Mouse (Mus musculus) kidney, postnatal 14 days (tissue): ENCODE data around the gene Sppl2b.
"Not testable (repeated sequence)": the region's sequence is repeated elsewhere in the genome, so short reads cannot be mapped to it uniquely, and the experiment has no call there.

Experiments
- DNase-seq: peaks from one replicate; pipeline ENCODE4 v3.0.0; 2022; ENCODE audit warnings: mixed read lengths

Gene Sppl2b

DNA sequence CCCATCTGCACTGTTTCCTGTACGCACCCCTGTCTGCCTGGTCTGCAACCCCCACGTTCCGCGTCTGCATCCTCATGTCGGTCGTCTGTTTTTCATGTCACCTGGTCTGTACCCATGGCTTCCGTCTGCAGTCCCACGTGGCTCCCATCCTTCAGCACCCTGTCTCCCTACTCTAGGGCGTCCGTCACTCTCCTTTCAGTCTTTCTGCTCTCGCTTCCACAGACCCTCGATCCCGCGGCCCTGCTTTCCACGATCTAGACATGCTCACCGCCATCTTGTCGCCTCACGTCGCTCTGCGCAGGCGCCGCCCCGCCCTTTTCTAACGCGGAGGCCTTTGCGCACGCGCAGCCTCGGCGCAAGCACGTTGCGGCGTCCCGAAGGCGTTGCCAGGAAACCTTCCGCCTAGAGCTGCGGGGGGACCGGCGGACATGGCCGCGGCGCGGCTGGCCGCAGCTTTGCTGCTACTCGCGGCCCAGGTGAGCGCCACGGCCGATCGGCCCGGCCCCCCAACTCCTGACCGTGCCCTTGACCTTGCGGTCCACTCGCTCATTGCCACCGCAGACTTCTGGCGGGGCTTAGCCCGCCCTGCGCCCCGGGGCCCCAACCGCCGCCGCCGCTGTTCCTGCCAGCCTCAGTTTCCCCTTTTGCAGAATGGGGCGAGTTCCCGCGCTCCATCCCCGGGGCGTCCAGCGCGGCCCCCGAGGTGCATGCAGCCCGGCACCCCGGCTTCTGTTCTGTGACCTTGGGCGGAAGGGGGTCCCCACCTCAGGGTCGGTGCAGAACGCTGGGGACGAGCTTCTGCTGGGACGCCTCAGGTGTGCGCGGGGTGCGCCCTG, at the start of gene Sppl2b, which contains the start of gene Lsm7:
Gene Sppl2b (plus strand): TSS at position 363 of the 836 bp plus-strand sequence.
Gene Lsm7 (minus strand): TSS at position 297 of the 836 bp plus-strand sequence.
- DNase-seq: peak; percentile 98

DNA sequence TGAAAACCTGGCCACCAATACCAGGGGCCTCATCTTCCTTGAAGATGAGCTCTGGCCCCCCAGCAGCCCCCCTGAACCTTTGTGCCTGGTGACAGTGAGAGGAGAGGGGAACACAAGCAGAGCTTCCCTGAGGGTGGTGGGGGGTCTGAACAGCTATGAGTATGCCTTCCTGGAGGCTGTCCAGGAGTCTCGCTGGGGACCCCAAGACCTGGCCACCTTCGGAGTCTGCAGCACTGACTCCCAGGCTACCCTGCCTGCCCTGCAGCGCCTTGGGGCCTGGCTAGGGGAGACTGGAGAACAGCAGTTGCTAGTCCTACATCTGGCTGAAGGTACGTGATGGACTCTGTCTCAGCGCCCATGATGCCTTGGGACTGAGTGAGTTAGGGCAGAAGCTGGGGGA, 49.8 kb upstream of the Sppl2b start:
- DNase-seq: no peak

GRCm38 (mm10) chr10:80805925-80806324, 49.1 kb upstream of the Sppl2b start:
- DNase-seq: peak; percentile 78

- DNase-seq: no peak
Measured at GRCm38 (mm10) chr10:80806341-80807056, 48.6 kb upstream of the Sppl2b start.

GRCm38 (mm10) chr10:80807057-80807627, 47.9 kb upstream of the Sppl2b start:
- DNase-seq: peak; percentile 81

GRCm38 (mm10) chr10:80808099-80808984, 46.7 kb upstream of the Sppl2b start:
- no peak for DNase-seq

- DNase-seq: no peak
Measured at GRCm38 (mm10) chr10:80808985-80809632, 46.0 kb upstream of the Sppl2b start.

DNA sequence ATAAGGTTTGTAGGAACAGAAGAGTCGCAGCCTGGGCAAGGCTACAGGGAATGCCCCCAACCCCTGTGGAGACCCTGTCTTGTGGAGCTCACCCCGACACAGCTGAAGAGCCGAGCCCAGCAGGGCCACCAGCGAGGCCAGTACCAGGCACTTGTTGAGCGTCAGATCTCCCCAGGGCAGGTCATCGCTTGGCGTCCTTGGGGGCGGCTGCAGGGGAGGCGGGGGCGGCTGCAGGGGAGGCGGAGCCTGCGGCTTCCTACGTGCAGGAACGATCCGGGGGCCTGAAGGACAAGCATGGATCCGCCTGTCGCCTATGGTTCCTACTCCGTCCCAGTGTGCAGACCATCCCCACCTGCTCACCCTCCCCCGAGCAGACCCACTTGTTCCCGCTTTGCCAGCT, 45.0 kb upstream of the Sppl2b start:
- no peak for DNase-seq

DNA sequence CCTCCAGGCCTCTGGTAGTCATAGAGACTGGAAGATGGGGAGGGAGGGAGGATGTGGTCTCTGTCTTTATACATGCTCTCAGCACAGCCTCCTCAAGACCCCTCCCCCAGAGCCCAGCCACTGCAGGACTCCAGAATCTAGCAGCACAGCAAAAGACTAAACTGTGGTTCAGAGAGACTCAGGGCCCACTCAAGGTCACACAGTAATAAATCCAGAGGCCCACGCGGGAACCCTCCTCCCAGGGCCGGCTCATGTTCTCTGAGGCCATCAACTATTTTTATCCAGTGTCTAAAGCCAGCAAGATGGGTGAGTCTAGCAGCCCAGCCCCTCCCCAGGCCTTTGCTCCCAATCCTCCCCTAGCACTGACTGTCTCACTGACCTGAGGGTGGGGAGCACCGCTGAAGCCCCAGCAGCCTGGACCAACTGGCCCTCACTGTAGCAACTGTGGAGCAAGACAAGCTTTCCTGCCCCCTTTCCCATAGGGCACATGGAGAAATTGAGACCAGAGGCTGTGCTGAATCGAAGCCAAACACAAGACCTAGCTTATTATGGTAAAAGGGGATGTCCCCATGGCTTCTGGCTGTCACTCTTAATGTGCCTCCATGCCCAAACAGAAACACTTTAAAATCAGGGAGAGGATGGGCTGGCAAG, 42.6 kb upstream of the Sppl2b start:
- DNase-seq: no peak

- DNase-seq: no peak
Measured at GRCm38 (mm10) chr10:80813366-80813765, 41.7 kb upstream of the Sppl2b start, which contains the start of gene Jsrp1. Jsrp1 (minus strand) TSS chr10:80813498.

- DNase-seq: no peak
Measured at GRCm38 (mm10) chr10:80814800-80815199, 40.3 kb upstream of the Sppl2b start.

- DNase-seq: not testable (repeated sequence)
Measured at GRCm38 (mm10) chr10:80816303-80816702, 38.8 kb upstream of the Sppl2b start.

GRCm38 (mm10) chr10:80817164-80817563, 37.9 kb upstream of the Sppl2b start:
- DNase-seq: no peak

DNA sequence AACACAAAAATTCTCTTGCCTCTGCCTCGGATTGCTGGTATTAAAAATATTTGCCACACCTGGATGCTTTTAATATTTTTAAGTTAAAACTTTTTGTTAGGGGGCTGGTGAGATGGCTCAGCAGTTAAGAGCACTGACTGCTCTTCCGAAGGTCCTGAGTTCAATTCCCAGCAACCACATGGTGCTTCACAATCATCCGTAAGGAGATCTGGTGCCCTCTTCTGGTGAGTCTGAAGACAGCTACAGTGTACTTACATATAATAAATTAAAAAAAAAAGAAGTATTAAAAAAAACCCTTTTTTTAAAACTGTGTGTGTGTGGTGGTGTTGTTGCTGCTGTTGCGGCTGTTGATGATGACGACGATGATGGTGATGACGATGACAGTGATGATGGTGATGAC, 37.1 kb upstream of the Sppl2b start:
- not testable (repeated sequence) for DNase-seq

- no peak for DNase-seq
Measured at GRCm38 (mm10) chr10:80818599-80819281, 36.3 kb upstream of the Sppl2b start.

- DNase-seq: peak; percentile 77
Measured at GRCm38 (mm10) chr10:80819406-80819805, 35.7 kb upstream of the Sppl2b start.

GRCm38 (mm10) chr10:80821991-80822390, 33.1 kb upstream of the Sppl2b start:
- peak; percentile 55 for DNase-seq

- DNase-seq: no peak
Measured at GRCm38 (mm10) chr10:80822528-80822927, 32.5 kb upstream of the Sppl2b start.

GRCm38 (mm10) chr10:80823316-80823715, 31.8 kb upstream of the Sppl2b start:
- DNase-seq: no peak

DNA sequence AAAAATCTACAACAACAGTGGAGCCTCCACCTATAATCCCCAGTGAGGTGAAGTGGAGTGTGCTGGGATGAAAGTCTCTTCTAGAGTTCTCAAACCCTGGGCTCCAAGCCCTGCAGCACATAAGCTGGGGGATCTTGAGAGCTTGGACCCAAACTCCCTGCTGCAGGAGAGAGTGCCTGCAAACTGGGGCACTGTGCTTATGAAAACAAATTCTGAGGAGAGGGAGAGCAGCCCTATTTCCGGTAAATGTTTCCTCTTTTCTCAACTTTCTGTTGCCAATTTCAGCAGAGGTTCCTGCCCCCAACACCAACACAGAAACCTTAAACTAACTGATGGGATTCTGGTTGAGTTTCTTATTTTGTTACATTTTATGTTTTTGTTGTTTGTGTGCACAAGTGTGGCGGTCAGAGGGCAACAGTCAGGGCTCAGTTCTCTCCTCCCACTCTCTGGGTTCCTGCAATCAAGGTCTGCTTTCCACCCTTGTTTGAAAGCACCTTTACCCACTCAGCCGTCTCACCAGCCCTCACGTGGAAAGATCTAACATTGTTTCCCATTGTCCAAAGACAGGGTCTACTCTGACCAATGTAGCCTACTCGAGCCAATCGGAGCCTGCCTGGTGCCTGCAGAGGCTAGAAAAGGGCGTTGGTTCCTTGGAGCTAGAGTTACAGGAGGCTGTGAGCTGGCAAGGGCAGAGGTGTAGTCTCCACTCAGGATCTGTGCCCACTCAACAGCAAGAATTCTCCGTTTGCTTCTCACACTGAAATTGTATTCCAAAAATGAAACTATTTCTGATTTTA, 31.0 kb upstream of the Sppl2b start:
- DNase-seq: peak; percentile 29
